In genomic region chr4:134388397-134388796, GRCm38 (mm10) we compare ENCODE assay signal across 9 mouse cellular contexts. TPM values are rescaled to one million over a fixed set of nuclear protein-coding genes. Genes with fewer than 3 reads are reported as not detected.
DNase-seq lines count a peak whose midpoint lies in the region; ATAC-seq and TF ChIP-seq lines count a peak whose summit lies in the region.
"Had no signal": no experiment of that assay in that cellular context is flagged by ENCODE, and none has a peak within 500 bp of the region (broad histone marks: within the 10 kb centered on the region; RNA-seq: fewer than 3 reads in every experiment).

No protein-coding gene starts in this region.

- TF ChIP-seq CTCF in kidney, postnatal 0 days (IDR thresholded peaks at IDR 0.05; ENCODE audit: low read depth), result peak; percentile 93

- no peak overlapping the region for H3K9ac ChIP-seq in hindbrain, embryonic 16.5 days (ENCODE audit: low read depth, low read length)
- no peak overlapping the region for H3K9ac ChIP-seq in kidney, postnatal 0 days (ENCODE audit: low read depth, low read length)
- H3K9ac ChIP-seq: embryonic facial prominence, embryonic 13.5 days had no signal

- H3K4me1 ChIP-seq in hindbrain, embryonic 10.5 days (replicated peaks), result peaks cover 10% of the 10 kb centered on the region
- peaks cover 3% of the 10 kb centered on the region; the same call in 1 of the 2 replicates for H3K4me1 ChIP-seq in hindbrain, embryonic 16.5 days (ENCODE audit: control insufficient read depth, insufficient read depth, low read depth, low read length)
- no peaks in the 10 kb centered on the region for H3K4me1 ChIP-seq in kidney, postnatal 0 days (replicated peaks; ENCODE audit: insufficient read depth, low read length)

- H3K27me3 ChIP-seq in hindbrain, embryonic 10.5 days (ENCODE audit: insufficient read depth, poor library complexity, severe bottlenecking), result no peaks in the 10 kb centered on the region
- no peaks in the 10 kb centered on the region for H3K27me3 ChIP-seq in hindbrain, embryonic 16.5 days (replicated peaks; ENCODE audit: control insufficient read depth, insufficient read depth, low read length)
- H3K27me3 ChIP-seq in kidney, postnatal 0 days (ENCODE audit: insufficient read depth, low read length), result no peaks in the 10 kb centered on the region
- H3K27me3 ChIP-seq: embryonic facial prominence, embryonic 13.5 days had no signal

- WGBS in hindbrain, embryonic 10.5 days, result 20% methylated on average over 5 of the region's 5 CpGs
- WGBS in hindbrain, embryonic 16.5 days, result 10% methylated on average over 5 of the region's 5 CpGs
- WGBS in kidney, postnatal 0 days, result 9% methylated on average over 5 of the region's 5 CpGs

- no peak overlapping the region for H3K27ac ChIP-seq in hindbrain, embryonic 10.5 days
- H3K27ac ChIP-seq in hindbrain, embryonic 16.5 days (ENCODE audit: low read depth, low read length), result no peak overlapping the region
- no peak overlapping the region for H3K27ac ChIP-seq in kidney, postnatal 0 days
- H3K27ac ChIP-seq: embryonic facial prominence, embryonic 13.5 days had no signal

- H3K4me3 ChIP-seq in hindbrain, embryonic 10.5 days, result no peak overlapping the region
- no peak overlapping the region for H3K4me3 ChIP-seq in hindbrain, embryonic 16.5 days (ENCODE audit: low read length)
- no peak overlapping the region for H3K4me3 ChIP-seq in kidney, postnatal 0 days (replicated peaks; ENCODE audit: low read depth, low read length)
- H3K4me3 ChIP-seq: embryonic facial prominence, embryonic 13.5 days had no signal

- DNase-seq in hindbrain, embryonic 10.5 days (ENCODE audit: low spot score), result peak; percentile 72
- peak; percentile 84 for DNase-seq in 416B (ENCODE audit: low read depth)
- peak; percentile 34 for DNase-seq in Muller cell, postnatal 12 days (ENCODE audit: inconsistent ontology term)
- DNase-seq in cerebellum, postnatal 25 days, result peak; percentile 68 to 83
- DNase-seq in kidney, postnatal 0 days (ENCODE audit: low spot score), result peak; percentile 80
- peak; percentile 53 to 70 for DNase-seq in natural killer cell, adult 2 months (ENCODE audit: low spot score in 2 of 2)

- no peaks in the 10 kb centered on the region for H3K36me3 ChIP-seq in hindbrain, embryonic 10.5 days
- H3K36me3 ChIP-seq in hindbrain, embryonic 16.5 days (ENCODE audit: control insufficient read depth, insufficient read depth, low read length), result no peaks in the 10 kb centered on the region
- H3K36me3 ChIP-seq in kidney, postnatal 0 days (ENCODE audit: insufficient read depth, low read length), result no peaks in the 10 kb centered on the region
- H3K36me3 ChIP-seq: embryonic facial prominence, embryonic 13.5 days had no signal

- no peak for ATAC-seq in hindbrain, embryonic 16.5 days
- ATAC-seq in kidney, postnatal 0 days (replicated peaks; ENCODE audit: low FRiP score, low read depth), result no peak
- ATAC-seq in activated CD4-positive, CD25-positive, alpha-beta regulatory T cell, adult 4 months, result no peak

- no peak overlapping the region for H3K4me2 ChIP-seq in hindbrain, embryonic 16.5 days (ENCODE audit: low read length)
- H3K4me2 ChIP-seq in kidney, postnatal 0 days (ENCODE audit: low read length), result no peak overlapping the region
- H3K4me2 ChIP-seq: embryonic facial prominence, embryonic 13.5 days had no signal

- H3K9me3 ChIP-seq in hindbrain, embryonic 10.5 days, result peaks cover 9% of the 10 kb centered on the region; the same call in 1 of the 2 replicates
- H3K9me3 ChIP-seq in hindbrain, embryonic 16.5 days (ENCODE audit: control insufficient read depth, low read length), result 0 out of 2 replicates have a peak, but pooled peaks cover 2% of the 10 kb centered on the region
- H3K9me3 ChIP-seq in kidney, postnatal 0 days (replicated peaks; ENCODE audit: low read length), result no peaks in the 10 kb centered on the region
- H3K9me3 ChIP-seq: embryonic facial prominence, embryonic 13.5 days had no signal

RNA-seq across cellular contexts. Expression of gene Extl1, which starts 4.7 kb away (rescaled TPM):
- 0.25 and 0.63 TPM in 2 replicates for polyA plus RNA-seq in hindbrain, embryonic 10.5 days (2016; fragmentation: Nextera tagmentation; extraction: Ambion mirVana)
- polyA plus RNA-seq in hindbrain, embryonic 16.5 days (2015; fragmentation: Nextera tagmentation; extraction: Ambion mirVana), result 0.65 and 0.66 TPM in 2 replicates
- polyA plus RNA-seq in kidney, postnatal 0 days (2015; fragmentation: Nextera tagmentation; extraction: Ambion mirVana), result 0.70 and 0.86 TPM in 2 replicates
- 1 to 10 TPM in 1 of 2 experiments, under 1 TPM in 1; 0.16 to 1.4 TPM for polyA plus RNA-seq in activated CD4-positive, CD25-positive, alpha-beta regulatory T cell, adult 4 months (2017; shearing (Covaris generic))

RNA-seq across cellular contexts. Expression of gene Pafah2, which starts 7.7 kb away (rescaled TPM):
- polyA plus RNA-seq in hindbrain, embryonic 10.5 days (2016; fragmentation: Nextera tagmentation; extraction: Ambion mirVana), result 7.9 and 9.5 TPM in 2 replicates
- 7.8 and 8.5 TPM in 2 replicates for polyA plus RNA-seq in hindbrain, embryonic 16.5 days (2015; fragmentation: Nextera tagmentation; extraction: Ambion mirVana)
- 22.7 and 24.4 TPM in 2 replicates for polyA plus RNA-seq in kidney, postnatal 0 days (2015; fragmentation: Nextera tagmentation; extraction: Ambion mirVana)
- under 1 TPM; 0.70 to 0.90 TPM for polyA plus RNA-seq in activated CD4-positive, CD25-positive, alpha-beta regulatory T cell, adult 4 months (2017; shearing (Covaris generic))

RNA-seq across cellular contexts. Expression of gene Slc30a2, which starts 45.4 kb away (rescaled TPM):
- 0.10 TPM in 1 of 2 replicates, not detected in the other for polyA plus RNA-seq in hindbrain, embryonic 10.5 days (2016; fragmentation: Nextera tagmentation; extraction: Ambion mirVana)
- 0.17 and 0.25 TPM in 2 replicates for polyA plus RNA-seq in hindbrain, embryonic 16.5 days (2015; fragmentation: Nextera tagmentation; extraction: Ambion mirVana)
- polyA plus RNA-seq in kidney, postnatal 0 days (2015; fragmentation: Nextera tagmentation; extraction: Ambion mirVana), result 0.48 and 0.82 TPM in 2 replicates
- polyA plus RNA-seq in activated CD4-positive, CD25-positive, alpha-beta regulatory T cell, adult 4 months (2017; shearing (Covaris generic)), result under 1 TPM; 0.24 to 0.85 TPM

Comparison
In these comparisons a context has a peak if more than half of its experiments do, and no peak if none do; other contexts are left out.
1. DNase-seq: peak in every context shown above with its lines; median percentile 84 in 416B; 80 in kidney, postnatal 0 days; 76 in cerebellum, postnatal 25 days; 72 in hindbrain, embryonic 10.5 days; 62 in natural killer cell, adult 2 months; 34 in Muller cell, postnatal 12 days.